ENCODE assay signal across 8 mouse cellular contexts in the genomic region with DNA sequence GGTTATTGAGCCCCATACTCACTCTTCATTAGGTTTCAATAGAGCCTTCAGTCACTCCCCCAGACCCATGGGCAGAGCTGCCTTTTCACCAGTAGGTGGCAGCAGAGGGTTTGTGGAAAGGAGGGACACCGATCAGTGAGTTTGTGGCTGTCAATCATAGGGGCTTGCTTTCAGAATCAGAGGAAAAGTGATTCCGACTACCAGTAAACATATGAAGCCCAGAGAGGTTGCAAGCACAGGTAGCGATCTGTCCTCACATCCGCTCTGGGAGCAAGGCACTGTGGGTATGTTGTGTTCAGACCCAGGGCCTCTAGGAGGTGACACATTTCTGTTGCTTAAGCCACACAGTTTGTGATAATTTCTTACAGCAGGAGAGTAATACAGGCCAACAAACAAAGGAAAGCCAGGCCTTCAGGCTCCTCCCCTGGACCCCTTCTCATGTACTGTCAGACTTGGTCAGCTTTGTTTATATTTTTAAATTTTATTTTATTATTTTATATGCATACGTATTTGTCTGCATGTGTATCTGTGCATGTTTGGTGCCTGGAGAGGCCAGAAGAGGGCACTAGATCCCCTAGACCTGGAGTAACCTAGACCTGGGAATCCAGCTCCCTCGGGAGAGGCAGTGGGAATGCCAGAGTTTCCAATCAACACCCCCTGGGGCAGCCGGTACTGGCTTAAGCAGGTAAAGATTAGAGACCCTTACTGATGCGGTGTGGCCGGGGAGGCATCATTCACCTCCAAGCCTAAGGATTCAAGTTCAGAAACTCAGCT. TPM values are rescaled to one million over a fixed set of nuclear protein-coding genes. Genes with fewer than 3 reads are reported as not detected.
DNase-seq lines count a peak whose midpoint lies in the region; ATAC-seq and TF ChIP-seq lines count a peak whose summit lies in the region.

No protein-coding gene starts in this region.

- H3K9ac ChIP-seq in heart, adult 2 months (ENCODE audit: low read depth, low read length): peak overlapping the region; percentile 44
- no peak overlapping the region for H3K9ac ChIP-seq in limb, embryonic 15.5 days
- H3K9ac ChIP-seq in midbrain, embryonic 16.5 days (ENCODE audit: low read depth, low read length): no peak overlapping the region; the same call in 1 of the 2 replicates

- no peaks in the 10 kb centered on the region for H3K9me3 ChIP-seq in embryonic facial prominence, embryonic 10.5 days
- no peaks in the 10 kb centered on the region for H3K9me3 ChIP-seq in limb, embryonic 15.5 days
- H3K9me3 ChIP-seq in midbrain, embryonic 16.5 days (replicated peaks; ENCODE audit: control insufficient read depth, low read length, poor library complexity, severe bottlenecking): no peaks in the 10 kb centered on the region

- 0 out of 2 replicates have a peak, but pooled peaks have one; percentile 63 for ATAC-seq in limb, embryonic 15.5 days (ENCODE audit: insufficient number of reproducible peaks, low FRiP score, low TSS enrichment, low read depth)
- ATAC-seq in midbrain, embryonic 16.5 days: peak; percentile 93

- H3K4me2 ChIP-seq in limb, embryonic 15.5 days: peak overlapping the region; percentile 39
- peak overlapping the region; percentile 49 for H3K4me2 ChIP-seq in midbrain, embryonic 16.5 days (ENCODE audit: low read length)

- 2% methylated on average over 9 of the region's 9 CpGs for WGBS in embryonic facial prominence, embryonic 10.5 days
- 7% methylated on average over 9 of the region's 9 CpGs for WGBS in heart, adult 2 months
- 10% methylated on average over 9 of the region's 9 CpGs for WGBS in kidney, adult 2 months
- 7% methylated on average over 9 of the region's 9 CpGs for WGBS in limb, embryonic 15.5 days
- 2% methylated on average over 9 of the region's 9 CpGs for WGBS in midbrain, embryonic 16.5 days

- TF ChIP-seq POLR2A in heart, adult 2 months (IDR thresholded peaks at IDR 0.05; ENCODE audit: insufficient read depth, low read depth, low read length): no peak
- no peak for TF ChIP-seq POLR2A in kidney, adult 2 months (IDR thresholded peaks at IDR 0.05; ENCODE audit: low read depth, low read length)

- TF ChIP-seq EP300 in heart, adult 2 months (IDR thresholded peaks at IDR 0.05; ENCODE audit: insufficient read depth, low read depth, low read length): 0 out of 2 replicates have a peak, but pooled peaks have one; percentile 39

- peak overlapping the region; percentile 50 for H3K4me3 ChIP-seq in embryonic facial prominence, embryonic 10.5 days
- peak overlapping the region; percentile 40 for H3K4me3 ChIP-seq in heart, adult 2 months
- peak overlapping the region; percentile 30; the same call in 1 of the 2 replicates for H3K4me3 ChIP-seq in kidney, adult 2 months (ENCODE audit: insufficient read depth, low read depth, low read length)
- H3K4me3 ChIP-seq in limb, embryonic 15.5 days: peak overlapping the region; percentile 33
- peak overlapping the region; percentile 12; the same call in 1 of the 2 replicates for H3K4me3 ChIP-seq in midbrain, embryonic 16.5 days (ENCODE audit: low read depth, low read length)

- DNase-seq in 416B (ENCODE audit: low read depth): peak; percentile 83
- DNase-seq in adrenal gland, adult 8-10 months: peak; percentile 53
- peak; percentile 84 for DNase-seq in embryonic facial prominence, embryonic 10.5 days (ENCODE audit: low spot score)
- DNase-seq in heart, adult 2 months: peak; percentile 52 to 63
- peak; percentile 56 for DNase-seq in kidney, adult 2 months
- peak; percentile 30 to 52 for DNase-seq in spleen, adult 18-20 months

- H3K79me2 ChIP-seq in heart, adult 2 months (replicated peaks; ENCODE audit: control insufficient read depth, insufficient read depth, low read length): no peaks in the 10 kb centered on the region

- peaks cover 17% of the 10 kb centered on the region; the same call in 1 of the 2 replicates for H3K27me3 ChIP-seq in embryonic facial prominence, embryonic 10.5 days (replicated peaks; ENCODE audit: low read depth, poor library complexity, severe bottlenecking)
- H3K27me3 ChIP-seq in heart, adult 2 months (ENCODE audit: control insufficient read depth, insufficient read depth, low read length): no peaks in the 10 kb centered on the region
- H3K27me3 ChIP-seq in kidney, adult 2 months (replicated peaks; ENCODE audit: control insufficient read depth, insufficient read depth, low read length): no peaks in the 10 kb centered on the region
- H3K27me3 ChIP-seq in limb, embryonic 15.5 days: peaks cover 4% of the 10 kb centered on the region; the same call in 1 of the 2 replicates
- no peaks in the 10 kb centered on the region; the same call in 1 of the 2 replicates for H3K27me3 ChIP-seq in midbrain, embryonic 16.5 days (ENCODE audit: control insufficient read depth, insufficient read depth, low read depth, low read length)

- peak; percentile 78 for TF ChIP-seq CTCF in heart, adult 2 months (IDR thresholded peaks at IDR 0.05)
- TF ChIP-seq CTCF in kidney, adult 2 months (conservative IDR thresholded peaks at IDR 0.05; ENCODE audit: insufficient read depth, insufficient read length, low read depth, low read length): peak; percentile 90

- H3K4me1 ChIP-seq in embryonic facial prominence, embryonic 10.5 days: peaks cover 17% of the 10 kb centered on the region
- H3K4me1 ChIP-seq in heart, adult 2 months (ENCODE audit: control insufficient read depth, insufficient read depth, low read length): peaks cover 3% of the 10 kb centered on the region; the same call in 1 of the 2 replicates
- no peaks in the 10 kb centered on the region for H3K4me1 ChIP-seq in kidney, adult 2 months (ENCODE audit: control insufficient read depth, insufficient read depth, low read length)
- H3K4me1 ChIP-seq in limb, embryonic 15.5 days: no peaks in the 10 kb centered on the region
- H3K4me1 ChIP-seq in midbrain, embryonic 16.5 days (ENCODE audit: control insufficient read depth, insufficient read depth, low read length): peaks cover 6% of the 10 kb centered on the region

- intact Hi-C loops in heart, adult 2 months (cut with DNase I): loop anchor here (2.0 to 10.0 kb wide), 5 partner anchors 104 to 571 kb away; partner anchors contain the start of gene Fam122a

- no peaks in the 10 kb centered on the region for H3K36me3 ChIP-seq in embryonic facial prominence, embryonic 10.5 days (replicated peaks)
- H3K36me3 ChIP-seq in heart, adult 2 months (ENCODE audit: control insufficient read depth, insufficient read depth, low read length): no peaks in the 10 kb centered on the region
- no peaks in the 10 kb centered on the region for H3K36me3 ChIP-seq in kidney, adult 2 months (ENCODE audit: control insufficient read depth, insufficient read depth, low read length)
- no peaks in the 10 kb centered on the region for H3K36me3 ChIP-seq in limb, embryonic 15.5 days
- no peaks in the 10 kb centered on the region for H3K36me3 ChIP-seq in midbrain, embryonic 16.5 days (ENCODE audit: control insufficient read depth, insufficient read depth, low read length)

- H3K27ac ChIP-seq in embryonic facial prominence, embryonic 10.5 days (replicated peaks): no peak overlapping the region
- peak overlapping the region; percentile 22 for H3K27ac ChIP-seq in heart, adult 2 months
- no peak overlapping the region for H3K27ac ChIP-seq in kidney, adult 2 months (ENCODE audit: insufficient read depth, low read depth, low read length)
- no peak overlapping the region for H3K27ac ChIP-seq in limb, embryonic 15.5 days
- H3K27ac ChIP-seq in midbrain, embryonic 16.5 days (ENCODE audit: low read length): no peak overlapping the region

RNA-seq across cellular contexts. Expression of gene Fxn, which starts 20.8 kb away (rescaled TPM):
- 10 to 100 TPM; 10.7 to 13.5 (median 11.6) TPM for total RNA-seq in adrenal gland, adult 8-10 months (2022)
- polyA plus RNA-seq in embryonic facial prominence, embryonic 10.5 days (2016; fragmentation: Nextera tagmentation; extraction: Ambion mirVana): 62.6 and 65.0 TPM in 2 replicates
- 10 to 100 TPM; 26.6 to 33.0 TPM for total RNA-seq in heart, adult 2 months (2021)
- 28.3 and 35.6 TPM in 2 replicates for polyA plus RNA-seq in heart, adult 2 months (2012; rRNA removed)
- 25.7 and 29.2 TPM in 2 replicates for polyA plus RNA-seq in kidney, adult 2 months (2012; rRNA removed)
- polyA plus RNA-seq in limb, embryonic 15.5 days (2015; fragmentation: Nextera tagmentation; extraction: Ambion mirVana): 36.0 and 38.6 TPM in 2 replicates
- polyA plus RNA-seq in midbrain, embryonic 16.5 days (2015; fragmentation: Nextera tagmentation; extraction: Ambion mirVana): 35.1 and 39.2 TPM in 2 replicates
